In genomic region chr5:120211182-120211581, GRCm38 (mm10) we compare ENCODE assay signal across 8 mouse cellular contexts.
DNase-seq lines count a peak whose midpoint lies in the region; ATAC-seq and TF ChIP-seq lines count a peak whose summit lies in the region.

No protein-coding gene starts in this region.

- no peak overlapping the region for H3K27ac ChIP-seq in forebrain, postnatal 0 days (ENCODE audit: low read depth, low read length)
- H3K27ac ChIP-seq in stomach, postnatal 0 days (replicated peaks) = no peak overlapping the region

- peaks cover 5% of the 10 kb centered on the region for H3K4me1 ChIP-seq in megakaryocyte, embryonic 14.5 days
- 0 out of 2 replicates have a peak, but pooled peaks cover 3% of the 10 kb centered on the region for H3K4me1 ChIP-seq in forebrain, postnatal 0 days (ENCODE audit: insufficient read depth)
- H3K4me1 ChIP-seq in stomach, postnatal 0 days (replicated peaks; ENCODE audit: control insufficient read depth, insufficient read depth) = no peaks in the 10 kb centered on the region

- H3K36me3 ChIP-seq in megakaryocyte, embryonic 14.5 days (replicated peaks; ENCODE audit: low read length) = no peaks in the 10 kb centered on the region
- no peaks in the 10 kb centered on the region for H3K36me3 ChIP-seq in forebrain, postnatal 0 days (ENCODE audit: insufficient read depth)
- H3K36me3 ChIP-seq in stomach, postnatal 0 days (ENCODE audit: control insufficient read depth, insufficient read depth, low read length) = no peaks in the 10 kb centered on the region

- no peak for TF ChIP-seq EP300 in stomach, postnatal 0 days (optimal IDR thresholded peaks at IDR 0.05)

- TF ChIP-seq CTCF in forebrain, postnatal 0 days (IDR thresholded peaks at IDR 0.05; ENCODE audit: low read depth) = peak; percentile 58
- peak; percentile 63 for TF ChIP-seq CTCF in stomach, postnatal 0 days (IDR thresholded peaks at IDR 0.05; ENCODE audit: low read depth)

- H3K9ac ChIP-seq in forebrain, postnatal 0 days = no peak overlapping the region
- no peak overlapping the region for H3K9ac ChIP-seq in stomach, postnatal 0 days (ENCODE audit: low read length)

- peak overlapping the region; percentile 56 for H3K4me3 ChIP-seq in megakaryocyte, embryonic 14.5 days (replicated peaks)
- H3K4me3 ChIP-seq in forebrain, postnatal 0 days (ENCODE audit: low read depth, low read length) = no peak overlapping the region
- no peak overlapping the region for H3K4me3 ChIP-seq in stomach, postnatal 0 days (ENCODE audit: low read depth, low read length)

- peak; percentile 57 for DNase-seq in cerebellum, adult 9-11 months
- no peak for DNase-seq in forebrain, postnatal 0 days
- peak; percentile 16 for DNase-seq in kidney, adult 11 months
- peak; percentile 18 for DNase-seq in lung, postnatal 10 days
- DNase-seq in stomach, postnatal 0 days (ENCODE audit: low spot score) = peak; percentile 36
- DNase-seq in ovary, adult 18-20 months (ENCODE audit: low spot score) = no peak

- ATAC-seq in megakaryocyte, adult 5-6 weeks (ENCODE audit: poor library complexity, severe bottlenecking) = no peak
- no peak for ATAC-seq in forebrain, postnatal 0 days
- ATAC-seq in stomach, postnatal 0 days (ENCODE audit: low FRiP score, low TSS enrichment) = peak; percentile 11; the same call in 1 of the 2 replicates

- H3K4me2 ChIP-seq in forebrain, postnatal 0 days (ENCODE audit: low read depth) = peak overlapping the region; percentile 19; the same call in 1 of the 2 replicates
- H3K4me2 ChIP-seq in stomach, postnatal 0 days (replicated peaks; ENCODE audit: low read depth) = no peak overlapping the region

- peaks cover under 1% of the 10 kb centered on the region for H3K9me3 ChIP-seq in megakaryocyte, embryonic 14.5 days
- H3K9me3 ChIP-seq in forebrain, postnatal 0 days (ENCODE audit: low read length) = no peaks in the 10 kb centered on the region
- H3K9me3 ChIP-seq in stomach, postnatal 0 days (ENCODE audit: control insufficient read depth, low read length) = no peaks in the 10 kb centered on the region

- H3K27me3 ChIP-seq in megakaryocyte, embryonic 14.5 days (replicated peaks) = peaks cover 66% of the 10 kb centered on the region
- H3K27me3 ChIP-seq in forebrain, postnatal 0 days (ENCODE audit: insufficient read depth, low read length) = no peaks in the 10 kb centered on the region; the same call in 1 of the 2 replicates
- no peaks in the 10 kb centered on the region for H3K27me3 ChIP-seq in stomach, postnatal 0 days (ENCODE audit: control insufficient read depth, insufficient read depth, low read length)

- WGBS in forebrain, postnatal 0 days = 14% methylated on average over 17 of the region's 17 CpGs
- WGBS in stomach, postnatal 0 days = 11% methylated on average over 17 of the region's 17 CpGs

Comparison
In these comparisons a context has a peak if more than half of its experiments do, and no peak if none do; other contexts are left out.
1. DNase-seq: peak in cerebellum, adult 9-11 months (single experiment), kidney, adult 11 months (single experiment), lung, postnatal 10 days (single experiment) and stomach, postnatal 0 days (single experiment); none in forebrain, postnatal 0 days (single experiment) and ovary, adult 18-20 months (single experiment).